In the genomic region with DNA sequence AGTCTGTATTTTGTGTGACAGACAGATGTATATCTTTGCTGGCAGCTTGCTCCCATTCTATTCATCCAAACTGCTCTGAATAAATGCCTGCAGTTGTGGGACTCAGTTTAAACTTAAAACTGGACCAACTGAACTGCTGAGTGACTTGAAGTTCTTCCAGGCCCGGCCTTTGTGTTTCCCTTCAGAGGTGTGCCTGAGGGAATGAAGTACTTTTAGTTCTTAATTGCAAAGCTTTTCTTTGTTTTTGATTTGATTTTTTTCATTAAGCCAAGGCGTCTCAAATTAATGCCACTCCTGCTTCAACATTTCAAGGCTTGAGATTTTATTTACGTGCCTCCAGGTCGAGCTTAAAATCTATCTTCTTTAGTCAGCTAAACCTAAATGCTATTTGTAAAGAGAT, we compare ENCODE assay signal across 34 mouse cellular contexts.
"Had no signal": no experiment of that assay in that cellular context is flagged by ENCODE, and none has a peak within 500 bp of the region (broad histone marks: within the 10 kb centered on the region; RNA-seq: fewer than 3 reads in every experiment).

No protein-coding gene starts in this region.

- H3K4me3 ChIP-seq: heart, embryonic 10.5 days; heart, embryonic 12.5 days; heart, embryonic 13.5 days; heart, embryonic 15.5 days; hindbrain, embryonic 10.5 days; hindbrain, embryonic 12.5 days; hindbrain, embryonic 13.5 days; hindbrain, embryonic 15.5 days; intestine, embryonic 15.5 days; kidney, embryonic 15.5 days; layer of hippocampus, adult 2 months had no signal

- H3K4me1 ChIP-seq: heart, embryonic 10.5 days; heart, embryonic 12.5 days; heart, embryonic 13.5 days; heart, embryonic 15.5 days; hindbrain, embryonic 10.5 days; hindbrain, embryonic 12.5 days; hindbrain, embryonic 13.5 days; hindbrain, embryonic 15.5 days; intestine, embryonic 15.5 days; kidney, embryonic 15.5 days had no signal

- H3K4me2 ChIP-seq: heart, embryonic 11.5 days; heart, embryonic 12.5 days; heart, embryonic 13.5 days; heart, embryonic 15.5 days; hindbrain, embryonic 12.5 days; hindbrain, embryonic 13.5 days; hindbrain, embryonic 14.5 days; hindbrain, embryonic 15.5 days; intestine, embryonic 15.5 days; kidney, embryonic 15.5 days had no signal

- H3K9me3 ChIP-seq: heart, embryonic 10.5 days; heart, embryonic 12.5 days; heart, embryonic 13.5 days; heart, embryonic 15.5 days; hindbrain, embryonic 10.5 days; hindbrain, embryonic 12.5 days; hindbrain, embryonic 13.5 days; hindbrain, embryonic 15.5 days; intestine, embryonic 15.5 days; kidney, embryonic 15.5 days had no signal

- ATAC-seq: hindbrain, embryonic 16.5 days; hindbrain, postnatal 0 days; inflammation-experienced regulatory T-cells, adult 6 months; intestine, embryonic 15.5 days; intestine, embryonic 16.5 days; intestine, postnatal 0 days had no signal

- H3K9ac ChIP-seq: heart, embryonic 12.5 days; heart, embryonic 13.5 days; heart, embryonic 15.5 days; hindbrain, embryonic 12.5 days; hindbrain, embryonic 13.5 days; hindbrain, embryonic 14.5 days; hindbrain, embryonic 15.5 days; intestine, embryonic 15.5 days; kidney, embryonic 15.5 days had no signal

- H3K36me3 ChIP-seq: heart, embryonic 10.5 days; heart, embryonic 12.5 days; heart, embryonic 13.5 days; heart, embryonic 15.5 days; hindbrain, embryonic 10.5 days; hindbrain, embryonic 12.5 days; hindbrain, embryonic 13.5 days; hindbrain, embryonic 15.5 days; intestine, embryonic 15.5 days; kidney, embryonic 15.5 days had no signal

- H3K27ac ChIP-seq: heart, embryonic 10.5 days; heart, embryonic 13.5 days; heart, embryonic 15.5 days; hindbrain, embryonic 10.5 days; hindbrain, embryonic 12.5 days; hindbrain, embryonic 13.5 days; hindbrain, embryonic 14.5 days; hindbrain, embryonic 15.5 days; hindbrain, postnatal 0 days; intestine, embryonic 15.5 days; kidney, embryonic 15.5 days; kidney, postnatal 0 days; layer of hippocampus, adult 2 months had no signal

- DNase-seq: heart, postnatal 10 days; heart, postnatal 14 days; heart, postnatal 36 days; heart, postnatal 4 days; kidney, adult 11 months; kidney, adult 18-20 months; kidney, adult 2 months; kidney, adult 8-10 months; kidney, adult 9 months; kidney, postnatal 10 days; kidney, postnatal 14 days; kidney, postnatal 25 days; kidney, postnatal 36 days; kidney, postnatal 4 days; layer of hippocampus, postnatal 36 days had no signal

- H3K27me3 ChIP-seq: heart, embryonic 12.5 days; heart, embryonic 13.5 days; heart, embryonic 15.5 days; hindbrain, embryonic 12.5 days; hindbrain, embryonic 13.5 days; hindbrain, embryonic 15.5 days; intestine, embryonic 15.5 days; kidney, embryonic 15.5 days had no signal
